Mouse (Mus musculus) kidney, embryonic 14.5 days (tissue): ENCODE data around the gene Ces1g. TPM values are rescaled to one million over a fixed set of nuclear protein-coding genes. Genes with fewer than 3 reads are reported as not detected.

ENCODE experiments used
- ATAC-seq: fragments of 200-750 bp; cut with Nextera tagmentation; 2 replicates; pipeline ENCODE4 v1.8.0; 2017; ENCODE audit warnings: moderate number of reproducible peaks, mild to moderate bottlenecking, moderate TSS enrichment, moderate library complexity; ENCODE audit not compliant: low FRiP score, low TSS enrichment
- H3K27ac ChIP-seq: fragments of 300-500 bp; sonication (generic); 2 replicates; pipeline ENCODE4 v1.5.1; 2014; ENCODE audit warnings: low read depth, mild to moderate bottlenecking, low read length, moderate library complexity, mixed read lengths
- H3K27me3 ChIP-seq: fragments of 300-500 bp; sonication (generic); 2 replicates; pipeline ENCODE4 v1.6.1; 2014; ENCODE audit warnings: mild to moderate bottlenecking, low read length; ENCODE audit not compliant: control insufficient read depth, insufficient read depth
- H3K36me3 ChIP-seq: fragments of 300-500 bp; sonication (generic); 2 replicates; pipeline ENCODE4 v1.6.1; 2014; ENCODE audit warnings: low read length, mixed read lengths; ENCODE audit not compliant: control insufficient read depth, insufficient read depth
- H3K4me1 ChIP-seq: fragments of 300-500 bp; sonication (generic); 2 replicates; pipeline ENCODE4 v1.6.1; 2014; ENCODE audit warnings: low read length, mixed read lengths; ENCODE audit not compliant: control insufficient read depth, insufficient read depth
- H3K4me2 ChIP-seq: fragments of 300-500 bp; sonication (generic); replicated peaks from 2 replicates; pipeline ENCODE4 v1.6.1; 2014; ENCODE audit warnings: low read depth, mild to moderate bottlenecking, low read length
- H3K4me3 ChIP-seq: fragments of 300-500 bp; sonication (generic); 2 replicates; pipeline ENCODE4 v1.5.1; 2014; ENCODE audit warnings: mild to moderate bottlenecking, low read length
- H3K9ac ChIP-seq: fragments of 300-500 bp; sonication (generic); 2 replicates; pipeline ENCODE4 v1.6.1; 2014; ENCODE audit warnings: low read depth, mild to moderate bottlenecking, low read length, moderate library complexity
- H3K9me3 ChIP-seq: fragments of 300-500 bp; sonication (generic); 2 replicates; pipeline ENCODE4 v1.6.1; 2016; ENCODE audit warnings: low read length; ENCODE audit not compliant: control insufficient read depth
- WGBS: fragments of 180-500 bp; shearing (Covaris S2); extraction: QIAGEN DNeasy Blood & Tissue Kit; methylation state at CpG from one replicate; pipeline ENCODE4 v1.1.7; 2014; 5-methylcytosine and 5-hydroxymethylcytosine counted together
- polyA plus RNA-seq: library from polyadenylated mRNA; unstranded; fragments of >200 nt; fragmentation: Nextera tagmentation; extraction: Ambion mirVana; gene quantifications from 2 replicates; pipeline ENCODE4 v1.2.1, GENCODE M21; 2014

The Ces1g gene
- polyA plus RNA-seq, 1 experiment from 2014 or later: not detected

DNA sequence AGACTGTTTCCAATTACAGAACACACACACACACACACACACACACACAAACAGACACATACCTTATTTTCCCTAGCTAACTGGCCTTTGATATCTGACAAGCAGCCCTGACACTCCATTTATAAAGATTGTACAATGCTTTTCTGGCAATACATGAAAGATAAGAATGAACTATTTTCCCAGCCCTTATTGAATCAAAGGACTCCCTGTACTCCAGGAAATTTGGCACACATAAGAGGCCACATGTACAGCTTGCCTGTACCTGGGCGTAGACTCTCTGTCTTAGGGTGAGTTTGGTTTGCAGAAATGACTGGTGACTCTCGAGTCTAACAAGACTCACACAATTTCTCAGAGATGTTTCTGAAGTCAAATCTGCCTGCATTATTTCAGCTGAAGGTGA, 53.2 kb downstream of the Ces1g start:
- no peak for ATAC-seq
- no peak overlapping the region for H3K4me2 ChIP-seq
- H3K4me3 ChIP-seq: no peak overlapping the region
- H3K27me3 ChIP-seq: no peaks in the 10 kb centered on the region
- no peaks in the 10 kb centered on the region for H3K36me3 ChIP-seq
- 80% methylated on average over 2 of the region's 2 CpGs for WGBS
- H3K9me3 ChIP-seq: no peaks in the 10 kb centered on the region
- H3K9ac ChIP-seq: no peak overlapping the region
- no peak overlapping the region for H3K27ac ChIP-seq
- H3K4me1 ChIP-seq: no peaks in the 10 kb centered on the region

- Histone ChIP-seq H3K4me1 (no peaks in the 10 kb centered on the region), H3K9me3 (no peaks in the 10 kb centered on the region), H3K27ac (no peak overlapping the region), H3K27me3 (no peaks in the 10 kb centered on the region), H3K4me3 (no peak overlapping the region), H3K9ac (no peak overlapping the region), H3K4me2 (no peak overlapping the region), H3K36me3 (no peaks in the 10 kb centered on the region)
- 68% methylated on average over 3 of the region's 3 CpGs for WGBS
- ATAC-seq: no peak
Measured at GRCm38 (mm10) chr8:93282349-93282748, 54.8 kb downstream of the Ces1g start.

GRCm38 (mm10) chr8:93279556-93279955, 57.6 kb downstream of the Ces1g start, which contains the start of gene Ces1f:
TSS of gene Ces1f (minus strand) at chr8:93279747.
- ATAC-seq: no peak
- Histone ChIP-seq H3K36me3 (no peaks in the 10 kb centered on the region), H3K4me1 (no peaks in the 10 kb centered on the region), H3K9ac (no peak within 1 kb of the TSS), H3K4me3 (no peak within 1 kb of the TSS), H3K27ac (no peak within 1 kb of the TSS), H3K4me2 (no peak within 1 kb of the TSS), H3K9me3 (no peaks in the 10 kb centered on the region), H3K27me3 (no peaks in the 10 kb centered on the region)
- 100% methylated on average over 1 of the region's 1 CpGs for WGBS

- no peak overlapping the region for H3K9ac ChIP-seq
- no peak for ATAC-seq
- WGBS: 78% methylated on average over 4 of the region's 4 CpGs
Measured at GRCm38 (mm10) chr8:93278176-93278805, 58.8 kb downstream of the Ces1g start.

DNA sequence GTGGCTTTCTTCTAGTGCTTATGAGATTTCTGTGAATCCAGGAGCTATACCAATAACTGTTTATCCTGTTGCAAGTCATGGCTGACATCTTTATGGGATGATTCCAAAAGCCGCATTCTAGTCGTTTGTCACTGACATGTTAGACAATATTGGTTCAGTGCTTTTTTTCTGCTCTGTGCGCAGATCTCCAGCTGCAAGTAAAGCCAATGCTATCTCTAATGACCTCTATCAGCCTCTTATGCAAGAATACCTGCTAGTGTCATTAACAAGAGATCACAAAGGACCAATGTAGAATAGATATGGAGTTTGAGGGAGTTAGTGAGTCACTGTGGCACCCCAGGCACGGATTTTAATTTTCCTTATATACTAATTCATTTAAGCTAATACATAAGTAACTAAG, 62.5 kb downstream of the Ces1g start:
- no peaks in the 10 kb centered on the region for H3K27me3 ChIP-seq
- no peaks in the 10 kb centered on the region for H3K9me3 ChIP-seq
- no peak overlapping the region for H3K4me3 ChIP-seq
- H3K9ac ChIP-seq: no peak overlapping the region
- H3K4me2 ChIP-seq: no peak overlapping the region
- WGBS: 60% methylated on average over 4 of the region's 4 CpGs
- no peaks in the 10 kb centered on the region for H3K4me1 ChIP-seq
- H3K36me3 ChIP-seq: no peaks in the 10 kb centered on the region
- ATAC-seq: no peak
- H3K27ac ChIP-seq: no peak overlapping the region

More at GRCm38 (mm10) chr8:93278176-93278805, 58.8 kb downstream of the Ces1g start:
- H3K4me1 ChIP-seq: no peaks in the 10 kb centered on the region
- H3K4me2 ChIP-seq: no peak overlapping the region
- no peak overlapping the region for H3K27ac ChIP-seq
- H3K27me3 ChIP-seq: no peaks in the 10 kb centered on the region
- H3K4me3 ChIP-seq: no peak overlapping the region
- no peaks in the 10 kb centered on the region for H3K36me3 ChIP-seq
- no peaks in the 10 kb centered on the region for H3K9me3 ChIP-seq

GRCm38 (mm10) chr8:93273321-93273720, 63.8 kb downstream of the Ces1g start:
- Histone ChIP-seq H3K4me1 (no peaks in the 10 kb centered on the region), H3K27ac (no peak overlapping the region), H3K4me2 (no peak overlapping the region), H3K9me3 (no peaks in the 10 kb centered on the region), H3K4me3 (no peak overlapping the region), H3K9ac (no peak overlapping the region), H3K36me3 (no peaks in the 10 kb centered on the region), H3K27me3 (no peaks in the 10 kb centered on the region)
- 88% methylated on average over 3 of the region's 3 CpGs for whole genome bisulfite sequencing
- no peak for ATAC-seq

- no peaks in the 10 kb centered on the region for H3K36me3 ChIP-seq
- H3K4me2 ChIP-seq: no peak overlapping the region
- no peak overlapping the region for H3K27ac ChIP-seq
- no peak overlapping the region for H3K9ac ChIP-seq
- no peaks in the 10 kb centered on the region for H3K9me3 ChIP-seq
- no peaks in the 10 kb centered on the region for H3K4me1 ChIP-seq
- WGBS: 78% methylated on average over 4 of the region's 4 CpGs
- ATAC-seq: no peak
- no peak overlapping the region for H3K4me3 ChIP-seq
- no peaks in the 10 kb centered on the region for H3K27me3 ChIP-seq
Measured at GRCm38 (mm10) chr8:93272686-93273085, 64.4 kb downstream of the Ces1g start.

- Histone ChIP-seq H3K9ac (no peak overlapping the region), H3K4me3 (no peak overlapping the region), H3K27ac (no peak overlapping the region), H3K4me2 (no peak overlapping the region), H3K4me1 (no peaks in the 10 kb centered on the region), H3K27me3 (no peaks in the 10 kb centered on the region), H3K36me3 (no peaks in the 10 kb centered on the region), H3K9me3 (no peaks in the 10 kb centered on the region)
- WGBS: 42% methylated on average over 2 of the region's 2 CpGs
- ATAC-seq: no peak
Measured at GRCm38 (mm10) chr8:93261436-93261835, 75.7 kb downstream of the Ces1g start.

DNA sequence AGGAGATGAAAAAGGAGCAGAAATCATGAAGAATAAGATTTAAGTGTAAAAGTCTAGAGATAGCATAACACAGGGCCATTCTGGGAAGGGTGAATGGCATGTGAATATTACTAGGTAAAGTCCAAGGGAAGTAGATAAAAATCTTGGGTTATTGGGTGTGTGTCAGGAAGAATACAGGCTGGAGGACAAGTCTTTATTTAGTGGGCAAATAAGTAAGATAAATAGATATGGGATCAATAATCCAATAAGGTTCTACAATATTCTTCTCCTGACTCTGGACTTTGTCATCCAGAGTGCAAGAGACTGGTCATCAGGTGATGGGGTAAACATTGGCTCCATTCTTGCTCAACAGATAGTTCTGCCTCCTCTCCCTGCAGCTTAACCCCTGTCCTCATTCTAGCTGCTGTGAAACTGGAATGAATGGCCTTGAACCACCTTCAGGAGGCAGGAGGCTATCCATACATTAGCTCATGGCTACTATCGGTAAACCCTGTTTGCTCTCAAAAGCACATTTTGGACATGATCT, 84.6 kb downstream of the Ces1g start:
- Histone ChIP-seq H3K9ac (no peak overlapping the region), H3K27ac (no peak overlapping the region), H3K36me3 (no peaks in the 10 kb centered on the region), H3K9me3 (no peaks in the 10 kb centered on the region), H3K4me3 (no peak overlapping the region), H3K4me2 (no peak overlapping the region), H3K4me1 (no peaks in the 10 kb centered on the region), H3K27me3 (no peaks in the 10 kb centered on the region)
- 93% methylated on average over 1 of the region's 1 CpGs for WGBS
- ATAC-seq: no peak
